Mouse (Mus musculus) forebrain, embryonic 11.5 days (tissue): ENCODE measurements at regions not wholly inside any gene's neighbourhood (a gene's known extent, or its start where the extent isn't known, plus 50 kb on each side); places are given as distances from the start of the nearest gene placed in this dataset.
"Not testable (repeated sequence)": the region's sequence is repeated elsewhere in the genome, so short reads cannot be mapped to it uniquely, and the experiment has no call there.

Experiments
- ATAC-seq: fragments of 200-750 bp; cut with Nextera tagmentation; replicated peaks from 2 replicates; pipeline ENCODE4 v1.8.0; 2017; ENCODE audit warnings: moderate TSS enrichment; ENCODE audit not compliant: low FRiP score
- DNase-seq: peaks from one replicate; pipeline ENCODE4 v3.0.0-alpha.2; 2017; ENCODE audit warnings: low spot score
- H3K27ac ChIP-seq: fragments of 300-500 bp; sonication (generic); 2 replicates; pipeline ENCODE4 v1.5.1; 2014; ENCODE audit warnings: low read depth, low read length
- H3K27me3 ChIP-seq: fragments of 300-500 bp; sonication (generic); 2 replicates; pipeline ENCODE4 v1.6.1; 2014; ENCODE audit warnings: mild to moderate bottlenecking, low read length, mixed read lengths; ENCODE audit not compliant: control insufficient read depth, insufficient read depth
- H3K36me3 ChIP-seq: fragments of 300-500 bp; sonication (generic); 2 replicates; pipeline ENCODE4 v1.6.1; 2014; ENCODE audit warnings: mild to moderate bottlenecking, low read length, moderate library complexity, mixed read lengths; ENCODE audit not compliant: control insufficient read depth, insufficient read depth
- H3K4me1 ChIP-seq: fragments of 300-500 bp; sonication (generic); replicated peaks from 2 replicates; pipeline ENCODE4 v1.6.1; 2014; ENCODE audit warnings: low read length, mixed read lengths; ENCODE audit not compliant: control insufficient read depth, insufficient read depth
- H3K4me2 ChIP-seq: fragments of 300-500 bp; sonication (generic); 2 replicates; pipeline ENCODE4 v1.6.1; 2014; ENCODE audit warnings: low read depth, mild to moderate bottlenecking, low read length, moderate library complexity, mixed read lengths; ENCODE audit not compliant: severe bottlenecking
- H3K4me3 ChIP-seq: fragments of 300-500 bp; sonication (generic); 2 replicates; pipeline ENCODE4 v1.5.1; 2014; ENCODE audit warnings: low read depth, low read length
- H3K9ac ChIP-seq: fragments of 300-500 bp; sonication (generic); 2 replicates; pipeline ENCODE4 v1.6.1; 2014; ENCODE audit warnings: low read length
- H3K9me3 ChIP-seq: fragments of 300-500 bp; sonication (generic); 2 replicates; pipeline ENCODE4 v1.6.1; 2016; ENCODE audit warnings: low read length, mixed read lengths; ENCODE audit not compliant: control insufficient read depth
- WGBS: fragments of 180-500 bp; shearing (Covaris S2); extraction: QIAGEN DNeasy Blood & Tissue Kit; methylation state at CpG from one replicate; pipeline ENCODE4 v1.1.7; 2014; 5-methylcytosine and 5-hydroxymethylcytosine counted together

GRCm38 (mm10) chr9:5542604-5543003, 197.4 kb downstream of the Casp12 start:
- no peak overlapping the region for H3K27ac ChIP-seq
- no peak overlapping the region for H3K9ac ChIP-seq
- H3K4me2 ChIP-seq, result no peak overlapping the region
- H3K27me3 ChIP-seq, result no peaks in the 10 kb centered on the region
- no peaks in the 10 kb centered on the region for H3K9me3 ChIP-seq
- DNase-seq (no peak), ATAC-seq (no peak)
- H3K4me3 ChIP-seq, result no peak overlapping the region
- H3K4me1 ChIP-seq, result no peaks in the 10 kb centered on the region
- no peaks in the 10 kb centered on the region for H3K36me3 ChIP-seq
- WGBS, result 85% methylated on average over 1 of the region's 1 CpGs

- no peaks in the 10 kb centered on the region for H3K4me1 ChIP-seq
- DNase-seq (no peak), ATAC-seq (no peak)
- H3K9ac ChIP-seq, result no peak overlapping the region
- no peaks in the 10 kb centered on the region for H3K36me3 ChIP-seq
- no peak overlapping the region for H3K4me2 ChIP-seq
- H3K27ac ChIP-seq, result no peak overlapping the region
- no peaks in the 10 kb centered on the region for H3K27me3 ChIP-seq
- H3K9me3 ChIP-seq, result no peaks in the 10 kb centered on the region
- 84% methylated on average over 1 of the region's 1 CpGs for WGBS
- H3K4me3 ChIP-seq, result no peak overlapping the region
Measured at GRCm38 (mm10) chr9:5575072-5575471, 229.8 kb downstream of the Casp12 start.

GRCm38 (mm10) chr9:5578168-5578567, 232.9 kb downstream of the Casp12 start:
- ATAC-seq, H3K27ac ChIP-seq, H3K9me3 ChIP-seq, H3K27me3 ChIP-seq, H3K9ac ChIP-seq, H3K4me1 ChIP-seq, DNase-seq, H3K4me2 ChIP-seq, H3K36me3 ChIP-seq, H3K4me3 ChIP-seq: not testable (repeated sequence)
- 90% methylated on average over 11 of the region's 11 CpGs for WGBS

- H3K27me3 ChIP-seq, result no peaks in the 10 kb centered on the region
- H3K4me1 ChIP-seq, result no peaks in the 10 kb centered on the region
- H3K9ac ChIP-seq, result no peak overlapping the region
- no peak overlapping the region for H3K4me2 ChIP-seq
- no peaks in the 10 kb centered on the region for H3K9me3 ChIP-seq
- H3K36me3 ChIP-seq, result no peaks in the 10 kb centered on the region
- no peak overlapping the region for H3K27ac ChIP-seq
- DNase-seq (no peak), ATAC-seq (0 out of 2 replicates have a peak, but pooled peaks have one; percentile 63)
- 79% methylated on average over 3 of the region's 3 CpGs for WGBS
- no peak overlapping the region for H3K4me3 ChIP-seq
Measured at GRCm38 (mm10) chr9:5595891-5596635, 250.8 kb downstream of the Casp12 start.

GRCm38 (mm10) chr9:5604019-5604418, 258.8 kb downstream of the Casp12 start:
- DNase-seq (no peak), ATAC-seq (no peak)
- Histone ChIP-seq H3K9ac (no peak overlapping the region), H3K4me3 (no peak overlapping the region), H3K36me3 (no peaks in the 10 kb centered on the region), H3K4me2 (no peak overlapping the region), H3K27me3 (no peaks in the 10 kb centered on the region), H3K27ac (no peak overlapping the region), H3K9me3 (no peaks in the 10 kb centered on the region), H3K4me1 (no peaks in the 10 kb centered on the region)
- WGBS, result 71% methylated on average over 1 of the region's 1 CpGs

DNA sequence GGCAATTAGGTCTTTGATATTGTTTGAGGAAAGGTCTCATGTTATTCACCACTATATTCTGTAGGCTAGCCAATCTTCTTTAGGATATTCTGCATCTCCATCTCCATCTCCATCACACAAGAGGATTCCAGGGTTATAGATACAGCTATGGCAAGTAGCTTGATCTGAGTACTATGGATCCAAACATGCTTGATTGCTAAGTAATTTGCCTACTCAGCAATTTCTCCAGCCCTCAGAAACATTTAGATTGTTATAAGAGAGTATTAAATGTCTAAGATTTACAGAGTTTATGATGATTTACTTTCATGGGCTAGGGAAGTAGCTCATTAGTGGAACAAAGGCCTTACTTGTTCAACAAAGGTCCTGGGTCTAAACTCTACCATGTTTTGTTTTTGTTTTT, 259.8 kb downstream of the Casp12 start:
- no peak overlapping the region for H3K4me3 ChIP-seq
- no peaks in the 10 kb centered on the region for H3K4me1 ChIP-seq
- DNase-seq (no peak), ATAC-seq (no peak)
- H3K9ac ChIP-seq, result no peak overlapping the region
- no peaks in the 10 kb centered on the region for H3K9me3 ChIP-seq
- H3K36me3 ChIP-seq, result no peaks in the 10 kb centered on the region
- no peaks in the 10 kb centered on the region for H3K27me3 ChIP-seq
- no peak overlapping the region for H3K27ac ChIP-seq
- no peak overlapping the region for H3K4me2 ChIP-seq

- no peak overlapping the region for H3K9ac ChIP-seq
- H3K4me1 ChIP-seq, result no peaks in the 10 kb centered on the region
- ATAC-seq (no peak), DNase-seq (no peak)
- H3K4me2 ChIP-seq, result no peak overlapping the region
- H3K27ac ChIP-seq, result no peak overlapping the region
- H3K9me3 ChIP-seq, result no peaks in the 10 kb centered on the region
- no peak overlapping the region for H3K4me3 ChIP-seq
- no peaks in the 10 kb centered on the region for H3K27me3 ChIP-seq
- 95% methylated on average over 17 of the region's 17 CpGs for WGBS
- no peaks in the 10 kb centered on the region for H3K36me3 ChIP-seq
Measured at GRCm38 (mm10) chr9:5616725-5617124, 271.5 kb downstream of the Casp12 start.

DNA sequence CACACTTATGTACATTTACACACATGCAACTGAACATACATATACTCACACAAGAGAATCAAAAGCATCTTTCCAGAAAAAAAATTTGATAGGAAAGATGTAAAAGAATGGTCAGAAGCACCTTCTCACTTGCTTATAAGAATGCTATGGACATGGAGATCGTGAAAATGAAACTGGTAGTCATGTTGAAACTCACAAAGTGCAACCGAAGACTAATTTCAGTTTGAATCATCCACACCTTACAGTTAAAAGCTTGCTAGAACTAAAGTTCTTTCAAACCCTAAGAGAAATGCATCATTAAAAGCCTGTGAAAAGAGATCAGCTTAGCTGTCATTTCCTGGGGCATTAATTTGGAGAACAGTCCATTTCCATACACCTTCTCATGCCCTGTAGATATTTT, 278.2 kb downstream of the Casp12 start:
- no peaks in the 10 kb centered on the region for H3K36me3 ChIP-seq
- H3K9ac ChIP-seq, result no peak overlapping the region
- H3K4me1 ChIP-seq, result no peaks in the 10 kb centered on the region
- no peak for DNase-seq
- H3K27ac ChIP-seq, result no peak overlapping the region
- no peaks in the 10 kb centered on the region for H3K27me3 ChIP-seq
- no peak overlapping the region for H3K4me3 ChIP-seq
- ATAC-seq, result no peak
- no peak overlapping the region for H3K4me2 ChIP-seq
- H3K9me3 ChIP-seq, result no peaks in the 10 kb centered on the region
- 93% methylated on average over 2 of the region's 2 CpGs for WGBS

DNA sequence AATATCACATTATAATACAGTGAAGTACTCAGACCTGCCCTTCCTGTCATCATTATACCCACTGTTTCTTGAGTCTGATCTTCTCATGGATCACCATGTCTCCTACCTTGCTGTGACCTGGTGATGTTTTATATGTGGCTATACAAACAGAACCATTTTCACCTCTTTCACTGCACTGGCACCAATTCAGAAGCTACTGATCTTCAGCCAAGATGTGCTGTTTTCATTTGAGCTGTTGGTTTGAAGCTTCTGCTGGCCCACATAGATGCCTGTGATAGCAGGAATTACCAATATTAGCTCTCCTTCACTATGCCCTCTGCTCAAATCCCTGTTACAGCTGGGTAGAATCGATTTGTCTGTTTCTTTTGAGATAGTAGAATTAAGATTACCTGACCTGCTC, 282.3 kb downstream of the Casp12 start:
- ATAC-seq (no peak), DNase-seq (no peak)
- no peaks in the 10 kb centered on the region for H3K27me3 ChIP-seq
- H3K4me2 ChIP-seq, result no peak overlapping the region
- no peaks in the 10 kb centered on the region for H3K36me3 ChIP-seq
- no peaks in the 10 kb centered on the region for H3K4me1 ChIP-seq
- no peak overlapping the region for H3K9ac ChIP-seq
- H3K27ac ChIP-seq, result no peak overlapping the region
- 83% methylated on average over 1 of the region's 1 CpGs for WGBS
- H3K4me3 ChIP-seq, result no peak overlapping the region
- H3K9me3 ChIP-seq, result no peaks in the 10 kb centered on the region
